Mouse (Mus musculus) heart, postnatal 36 days (tissue): ENCODE data around the gene Selplg. TPM values are rescaled to one million over a fixed set of nuclear protein-coding genes. Genes with fewer than 3 reads are reported as not detected.

Source experiments
- DNase-seq, 2 experiments: peaks; one replicate each; pipeline ENCODE4 v3.0.0; 2021 to 2022
- intact Hi-C: fragments of 180-260 bp; cut with DNase I; formaldehyde crosslinking; loops from one replicate; pipeline ENCODE4 v1.15.1; 2025
- total RNA-seq, 2 experiments: library from RNA; stranded (reverse); gene quantifications; 2 replicates each; pipeline ENCODE4 v1.2.3; 2021

Selplg gene
- total RNA-seq, 2 experiments from 2014 or later, result 3.1 to 4.6 TPM

DNA sequence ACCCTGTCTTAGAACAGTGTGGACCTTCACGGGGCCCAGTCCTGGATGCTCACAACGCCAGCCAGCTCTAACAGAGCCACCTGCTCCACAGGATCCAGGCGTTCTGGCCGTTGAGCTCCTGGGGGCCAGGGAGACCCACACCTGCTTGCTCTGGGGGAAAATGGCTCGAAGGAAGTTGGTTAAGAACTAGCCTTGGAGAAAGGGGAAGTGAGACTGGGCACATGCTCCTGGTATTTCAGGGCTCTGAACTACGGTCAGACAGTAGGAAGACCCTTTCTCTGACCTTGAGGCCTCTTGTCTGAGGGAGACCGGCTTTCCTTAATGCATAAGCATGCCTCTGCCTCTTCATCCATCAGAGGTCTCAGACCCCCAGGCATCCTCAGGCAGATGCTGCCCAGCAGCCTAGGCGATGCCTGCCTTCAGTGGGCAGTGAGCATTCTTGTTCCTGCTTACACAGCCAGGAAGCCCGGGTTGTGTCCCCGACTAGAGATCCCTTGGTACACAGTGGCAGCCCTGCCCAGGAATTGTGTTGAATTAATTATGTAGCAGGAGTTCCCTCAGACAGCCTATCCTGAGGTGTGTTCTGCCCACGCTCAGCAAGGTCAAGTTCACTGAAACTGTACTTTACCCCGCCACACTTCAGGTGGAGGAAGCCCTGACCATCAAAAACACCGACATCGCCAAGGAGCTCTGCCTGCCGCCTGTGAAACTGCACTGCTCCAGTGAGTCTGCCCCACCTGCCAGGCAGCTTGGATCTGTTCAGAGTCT, 56.1 kb downstream of the Selplg start:
- intact Hi-C loops, result no loop called here
- peak in 1 of 2 experiments; percentile 27 for DNase-seq

GRCm38 (mm10) chr5:113775585-113775984, 56.9 kb downstream of the Selplg start:
- DNase-seq, result no peak
- intact Hi-C loops, result no loop called here

DNA sequence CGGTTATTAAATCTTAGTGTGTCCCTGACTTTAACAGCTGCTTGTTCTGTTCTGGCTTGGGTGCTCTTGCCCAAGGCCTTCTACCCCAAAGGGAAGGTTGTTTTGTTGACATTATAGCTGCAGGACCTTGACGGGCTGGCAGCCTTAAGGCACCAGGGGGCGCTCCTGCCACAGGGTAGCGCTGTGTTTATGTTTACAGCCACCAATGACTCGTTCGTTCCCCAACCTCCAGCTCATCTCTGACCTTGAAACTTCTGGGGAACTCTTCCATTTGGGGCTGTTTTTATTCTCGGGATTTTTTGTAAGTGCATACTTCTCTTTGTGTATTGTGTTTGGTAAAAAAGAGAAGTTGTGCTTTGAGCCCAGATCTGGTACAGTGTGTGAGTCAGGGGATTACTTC, 58.8 kb downstream of the Selplg start:
- intact Hi-C loops, result loop anchor here (1.0 kb wide), 3 partner anchors 42 to 181 kb away; no protein-coding TSS in a partner anchor

DNA sequence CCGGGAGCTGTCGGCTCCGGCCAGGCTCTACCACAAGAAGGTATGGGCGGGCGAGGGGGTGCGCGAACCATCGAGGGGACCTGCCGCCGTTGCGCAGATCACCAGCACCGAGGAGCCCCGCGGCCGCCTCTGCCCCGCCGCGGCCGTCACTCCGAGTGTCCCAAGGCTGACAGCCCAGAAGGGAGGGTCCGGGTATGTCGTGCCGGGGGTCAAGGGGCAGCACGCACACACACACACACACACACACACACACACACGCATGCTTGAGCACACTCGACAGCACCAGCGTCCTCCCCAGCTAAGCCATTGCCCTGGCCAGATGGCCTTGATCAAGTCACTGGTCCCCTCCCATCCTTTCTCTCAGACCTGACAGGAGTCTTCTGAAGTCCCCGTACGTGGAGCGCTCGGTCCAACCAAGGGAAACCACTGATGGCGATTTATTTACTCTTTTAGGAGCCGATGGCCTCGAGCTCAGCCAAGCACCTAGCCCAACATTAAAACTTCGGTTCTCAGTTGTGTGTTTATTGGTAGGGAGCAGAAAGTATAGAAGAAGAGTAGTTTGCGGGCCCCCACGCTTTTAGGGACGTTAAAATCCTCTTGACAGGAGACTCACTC, 59.4 kb downstream of the Selplg start:
- intact Hi-C loops, result loop anchor here (1.0 kb wide), 3 partner anchors 42 to 181 kb away; no protein-coding TSS in a partner anchor
- no peak for DNase-seq

More for the DNA sequence above, 58.8 kb downstream of the Selplg start:
- DNase-seq, result peak; percentile 90 to 92

- intact Hi-C loops, result no loop called here
- DNase-seq, result peak; percentile 97
Measured at GRCm38 (mm10) chr5:113772450-113772895, 60.0 kb downstream of the Selplg start, which contains the start of the genes Sart3 and Iscu. TSS of gene Sart3 (minus strand) at chr5:113772510. TSS of gene Iscu (plus strand) at chr5:113772748.

- intact Hi-C loops, result loop anchor here (2.0 kb wide), 1 partner anchor 35 kb away; no protein-coding TSS in a partner anchor
- peak; percentile 85 to 94 for DNase-seq
Measured at GRCm38 (mm10) chr5:113771213-113772162, 61.0 kb downstream of the Selplg start.

- DNase-seq, result no peak
- intact Hi-C loops, result no loop called here
Measured at GRCm38 (mm10) chr5:113768806-113769205, 63.6 kb downstream of the Selplg start.

Other genes with a start within 250 kb of the Selplg start
- 10 to 100 TPM; 23.7 to 35.7 TPM for gene Cmklr1, start 182.2 kb downstream of the Selplg start, total RNA-seq
- gene 1700069L16Rik, start 107.9 kb downstream of the Selplg start, total RNA-seq, result not detected
- 1 to 10 TPM; 7.2 to 8.1 TPM for gene Ficd, start 96.8 kb downstream of the Selplg start, total RNA-seq
- gene Sart3, start 60.1 kb downstream of the Selplg start, total RNA-seq, result 10 to 100 TPM; 12.4 to 16.6 TPM
- gene Iscu, start 59.9 kb downstream of the Selplg start, total RNA-seq, result 100 to 1,000 TPM; 164 to 172 TPM
- 1 to 10 TPM; 5.6 to 5.9 TPM for gene Tmem119, start 32.1 kb downstream of the Selplg start, total RNA-seq
- gene Coro1c, start 76.1 kb upstream of the Selplg start, total RNA-seq, result 10 to 100 TPM; 34.3 to 37.5 TPM
- 10 to 100 TPM; 14.7 to 15.7 TPM for gene Ssh1, start 161.2 kb upstream of the Selplg start, total RNA-seq
- gene Dao, start 171.1 kb upstream of the Selplg start, total RNA-seq, result not detected
- 10 to 100 TPM; 11.3 to 13.5 TPM for gene Usp30, start 232.8 kb upstream of the Selplg start, total RNA-seq